Mouse (Mus musculus) C2C12 (cell line): ENCODE results near the gene Atg13.

Source experiments
- CEBPB ChIP-seq: IDR thresholded peaks from one replicate; pipeline ENCODE4 v1.6.1; 2011; ENCODE audit warnings: low read depth, mild to moderate bottlenecking, control low read depth, moderate library complexity
- CTCF ChIP-seq: IDR thresholded peaks from one replicate; pipeline ENCODE4 v1.5.1; 2011; ENCODE audit not compliant: control insufficient read depth, insufficient read depth, insufficient read length
- MAX ChIP-seq: IDR thresholded peaks from one replicate; pipeline ENCODE4 v1.6.1; 2011; ENCODE audit warnings: mild to moderate bottlenecking, control low read depth
- MYOD1 ChIP-seq: IDR thresholded peaks from one replicate; pipeline ENCODE4 v1.6.1; 2011; ENCODE audit warnings: low read depth; ENCODE audit not compliant: control insufficient read depth, insufficient read length
- MYOG ChIP-seq: IDR thresholded peaks from one replicate; pipeline ENCODE4 v1.6.1; 2011; ENCODE audit not compliant: control insufficient read depth, insufficient read length; ENCODE audit errors: extremely low read depth
- USF1 ChIP-seq: IDR thresholded peaks from one replicate; pipeline ENCODE4 v1.6.1; 2011; ENCODE audit warnings: low read depth, mild to moderate bottlenecking, control low read depth, moderate library complexity

DNA sequence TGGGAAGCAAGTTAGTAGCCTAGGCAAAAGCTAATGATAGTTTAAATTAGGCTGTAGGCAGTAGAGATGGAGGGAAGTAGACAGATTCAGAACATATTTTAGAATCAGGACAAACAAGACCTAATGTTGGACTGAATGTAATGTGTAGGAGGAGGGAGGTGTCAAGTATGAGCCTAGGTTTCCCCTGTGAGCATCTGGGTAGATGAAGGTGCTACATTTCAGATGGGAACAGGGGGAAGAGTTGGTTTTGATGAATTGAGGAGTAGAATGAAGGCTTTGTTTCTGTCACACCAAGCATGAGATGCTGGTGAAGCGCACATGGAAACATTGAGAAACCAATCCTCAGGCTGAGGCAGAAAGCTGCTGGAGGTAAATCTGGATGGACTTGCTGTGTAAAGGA, 29.2 kb upstream of the Atg13 start:
- TF ChIP-seq CTCF (no peak), USF1 (no peak), MYOD1 (no peak), CEBPB (no peak), MAX (no peak), MYOG (no peak)
